Mouse (Mus musculus) small intestine, adult 2 months (tissue): ENCODE results near the gene Mus81.
A peak's percentile ranks its signal among the peaks of the same experiment; 100 is the strongest.

Source experiments
- CTCF ChIP-seq: fragments of 200-500 bp; IDR thresholded peaks from 2 replicates; pipeline ENCODE4 v1.5.1; 2012; ENCODE audit warnings: low read depth, mild to moderate bottlenecking, control low read depth, inconsistent platforms, low read length, moderate library complexity, mixed read lengths; ENCODE audit not compliant: insufficient replicate concordance, insufficient read length; ENCODE audit errors: extremely low read depth
- POLR2A ChIP-seq: fragments of 200-500 bp; IDR thresholded peaks from 2 replicates; pipeline ENCODE4 v1.6.1; 2012; ENCODE audit warnings: low read depth, mild to moderate bottlenecking, control low read depth, inconsistent platforms, low read length, moderate library complexity

DNA sequence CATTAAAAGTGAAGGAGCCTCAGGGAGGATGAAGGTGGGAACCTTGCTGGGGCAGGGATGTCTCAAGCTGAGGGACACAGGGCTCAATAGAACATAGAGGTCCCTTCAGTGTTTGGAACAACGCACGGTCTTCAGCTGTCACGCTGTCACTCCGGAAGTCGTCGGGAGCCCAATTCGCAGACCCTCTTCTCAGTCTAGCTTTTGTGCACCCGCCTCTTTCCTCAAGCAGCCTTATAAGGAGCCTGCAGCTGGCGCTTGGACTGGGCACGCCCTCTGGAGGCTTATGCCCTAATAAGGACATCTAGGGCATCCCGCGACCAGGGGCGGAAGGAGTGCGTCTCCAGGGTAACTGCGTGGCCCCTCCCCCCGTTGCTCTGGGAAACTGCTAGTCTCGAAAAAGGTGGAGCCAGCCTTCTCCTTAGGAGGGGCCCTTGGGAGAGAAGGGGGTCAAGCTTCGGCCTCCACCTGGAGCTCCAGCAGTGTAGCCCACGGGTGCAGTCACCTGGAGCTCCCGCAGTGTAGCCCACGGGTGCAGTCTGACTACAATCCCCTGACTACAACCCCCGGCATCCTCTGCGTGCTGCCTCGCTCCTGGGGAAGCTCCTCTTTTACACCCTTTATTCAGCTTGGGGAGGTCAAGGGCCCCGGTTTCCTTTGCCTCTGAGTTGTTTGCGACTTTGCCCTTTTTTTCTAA is 823 bp upstream of the Mus81 start:
- no peak for TF ChIP-seq CTCF
- TF ChIP-seq POLR2A = peak; percentile 81
